Mouse (Mus musculus): Measurements from ENCODE around the gene Pam16. TPM values are rescaled to one million over a fixed set of nuclear protein-coding genes. Genes with fewer than 3 reads are reported as not detected.

Gene Pam16
- polyA plus RNA-seq, 1 experiment from 2014 or later = 59.7 TPM

- ATAC-seq = 0 out of 2 replicates have a peak, but pooled peaks have one; percentile 35
- peaks cover 8% of the 10 kb centered on the region for H3K4me1 ChIP-seq (ENCODE audit: insufficient read depth)
- TF ChIP-seq EP300 (IDR thresholded peaks at IDR 0.05; ENCODE audit: low read depth) (no peak), CTCF (IDR thresholded peaks at IDR 0.05; ENCODE audit: low read depth) (no peak)
- peaks cover 55% of the 10 kb centered on the region for H3K36me3 ChIP-seq (replicated peaks; ENCODE audit: insufficient read depth, low read length)
- DNase-seq = no peak
- H3K9ac ChIP-seq (replicated peaks) = no peak overlapping the region
- H3K4me3 ChIP-seq (ENCODE audit: low read depth, low read length) = no peak overlapping the region
- 84% methylated on average over 10 of the region's 10 CpGs for WGBS (ENCODE audit: insufficient replicate concordance)
- 0 out of 2 replicates have a peak overlapping the region, but pooled peaks have one; percentile 6 for H3K4me2 ChIP-seq (ENCODE audit: low read depth, low read length)
- no peaks in the 10 kb centered on the region for H3K9me3 ChIP-seq (ENCODE audit: low read length)
- no peaks in the 10 kb centered on the region for H3K27me3 ChIP-seq (ENCODE audit: insufficient read depth, low read length)
- no peak overlapping the region for H3K27ac ChIP-seq (ENCODE audit: low read depth)
Observed at GRCm38 (mm10) chr16:4654706-4655105, 29.9 kb upstream of the Pam16 start.

GRCm38 (mm10) chr16:4652707-4653416 is 28.1 kb upstream of the Pam16 start:
- DNase-seq (no peak), ATAC-seq (no peak)
- Histone ChIP-seq H3K36me3 (replicated peaks; ENCODE audit: insufficient read depth, low read length) (peaks cover 71% of the 10 kb centered on the region), H3K4me2 (ENCODE audit: low read depth, low read length) (no peak overlapping the region), H3K4me1 (ENCODE audit: insufficient read depth) (peaks cover 8% of the 10 kb centered on the region), H3K4me3 (ENCODE audit: low read depth, low read length) (no peak overlapping the region), H3K27ac (ENCODE audit: low read depth) (no peak overlapping the region), H3K9me3 (ENCODE audit: low read length) (no peaks in the 10 kb centered on the region), H3K27me3 (ENCODE audit: insufficient read depth, low read length) (no peaks in the 10 kb centered on the region), H3K9ac (replicated peaks) (no peak overlapping the region)
- WGBS (ENCODE audit: insufficient replicate concordance) = 71% methylated on average over 4 of the region's 4 CpGs
- TF ChIP-seq CTCF (IDR thresholded peaks at IDR 0.05; ENCODE audit: low read depth) (no peak), EP300 (IDR thresholded peaks at IDR 0.05; ENCODE audit: low read depth) (no peak)

- peaks cover 8% of the 10 kb centered on the region for H3K4me1 ChIP-seq (ENCODE audit: insufficient read depth)
- no peak overlapping the region for H3K27ac ChIP-seq (ENCODE audit: low read depth)
- no peaks in the 10 kb centered on the region for H3K27me3 ChIP-seq (ENCODE audit: insufficient read depth, low read length)
- H3K9me3 ChIP-seq (ENCODE audit: low read length) = no peaks in the 10 kb centered on the region
- H3K9ac ChIP-seq (replicated peaks) = 0 out of 2 replicates have a peak overlapping the region, but pooled peaks have one; percentile 16
- H3K4me3 ChIP-seq (ENCODE audit: low read depth, low read length) = no peak overlapping the region
- WGBS (ENCODE audit: insufficient replicate concordance) = 67% methylated on average over 7 of the region's 7 CpGs
- no peak for DNase-seq
- H3K4me2 ChIP-seq (ENCODE audit: low read depth, low read length) = no peak overlapping the region
- H3K36me3 ChIP-seq (replicated peaks; ENCODE audit: insufficient read depth, low read length) = peaks cover 67% of the 10 kb centered on the region
- no peak for TF ChIP-seq CTCF (IDR thresholded peaks at IDR 0.05; ENCODE audit: low read depth)
- no peak for TF ChIP-seq EP300 (IDR thresholded peaks at IDR 0.05; ENCODE audit: low read depth)
- no peak for ATAC-seq
Observed at GRCm38 (mm10) chr16:4651624-4652023, 26.8 kb upstream of the Pam16 start.

- Histone ChIP-seq H3K9me3 (ENCODE audit: low read length) (no peaks in the 10 kb centered on the region), H3K27me3 (ENCODE audit: insufficient read depth, low read length) (no peaks in the 10 kb centered on the region), H3K4me2 (ENCODE audit: low read depth, low read length) (no peak overlapping the region), H3K4me3 (ENCODE audit: low read depth, low read length) (no peak overlapping the region), H3K4me1 (ENCODE audit: insufficient read depth) (peaks cover 8% of the 10 kb centered on the region), H3K36me3 (replicated peaks; ENCODE audit: insufficient read depth, low read length) (peaks cover 67% of the 10 kb centered on the region), H3K9ac (replicated peaks) (0 out of 2 replicates have a peak overlapping the region, but pooled peaks have one; percentile 16), H3K27ac (ENCODE audit: low read depth) (no peak overlapping the region)
- ATAC-seq (no peak), DNase-seq (no peak)
- WGBS (ENCODE audit: insufficient replicate concordance) = 81% methylated on average over 1 of the region's 1 CpGs
- TF ChIP-seq CTCF (IDR thresholded peaks at IDR 0.05; ENCODE audit: low read depth) = no peak
- TF ChIP-seq EP300 (IDR thresholded peaks at IDR 0.05; ENCODE audit: low read depth) = no peak
Observed at GRCm38 (mm10) chr16:4651081-4651480, 26.3 kb upstream of the Pam16 start.

GRCm38 (mm10) chr16:4650161-4650560 is 25.4 kb upstream of the Pam16 start:
- no peaks in the 10 kb centered on the region for H3K9me3 ChIP-seq (ENCODE audit: low read length)
- no peak for DNase-seq
- no peak overlapping the region for H3K4me2 ChIP-seq (ENCODE audit: low read depth, low read length)
- ATAC-seq = no peak
- 86% methylated on average over 3 of the region's 3 CpGs for WGBS (ENCODE audit: insufficient replicate concordance)
- H3K27ac ChIP-seq (ENCODE audit: low read depth) = no peak overlapping the region
- H3K4me3 ChIP-seq (ENCODE audit: low read depth, low read length) = no peak overlapping the region
- H3K36me3 ChIP-seq (replicated peaks; ENCODE audit: insufficient read depth, low read length) = peaks cover 63% of the 10 kb centered on the region
- H3K27me3 ChIP-seq (ENCODE audit: insufficient read depth, low read length) = no peaks in the 10 kb centered on the region
- TF ChIP-seq EP300 (IDR thresholded peaks at IDR 0.05; ENCODE audit: low read depth) (no peak), CTCF (IDR thresholded peaks at IDR 0.05; ENCODE audit: low read depth) (no peak)
- peaks cover under 1% of the 10 kb centered on the region for H3K4me1 ChIP-seq (ENCODE audit: insufficient read depth)
- H3K9ac ChIP-seq (replicated peaks) = no peak overlapping the region

- Histone ChIP-seq H3K4me3 (ENCODE audit: low read depth, low read length) (no peak overlapping the region), H3K4me2 (ENCODE audit: low read depth, low read length) (no peak overlapping the region), H3K4me1 (ENCODE audit: insufficient read depth) (no peaks in the 10 kb centered on the region), H3K36me3 (replicated peaks; ENCODE audit: insufficient read depth, low read length) (peaks cover 60% of the 10 kb centered on the region), H3K27me3 (ENCODE audit: insufficient read depth, low read length) (no peaks in the 10 kb centered on the region), H3K27ac (ENCODE audit: low read depth) (no peak overlapping the region), H3K9ac (replicated peaks) (no peak overlapping the region), H3K9me3 (ENCODE audit: low read length) (no peaks in the 10 kb centered on the region)
- ATAC-seq (no peak), DNase-seq (no peak)
- 82% methylated on average over 11 of the region's 11 CpGs for WGBS (ENCODE audit: insufficient replicate concordance)
- TF ChIP-seq EP300 (IDR thresholded peaks at IDR 0.05; ENCODE audit: low read depth) (no peak), CTCF (IDR thresholded peaks at IDR 0.05; ENCODE audit: low read depth) (no peak)
Observed at GRCm38 (mm10) chr16:4649692-4650091, 24.9 kb upstream of the Pam16 start.

Data from liver, postnatal 0 days (tissue).